Mouse (Mus musculus) intestine, embryonic 16.5 days (tissue): ENCODE results near the gene Tbc1d30. TPM values are rescaled to one million over a fixed set of nuclear protein-coding genes. Genes with fewer than 3 reads are reported as not detected.

ENCODE experiments used
- ATAC-seq: fragments of 200-750 bp; cut with Nextera tagmentation; 2 replicates; pipeline ENCODE4 v1.8.0; 2017; ENCODE audit warnings: moderate TSS enrichment, moderate library complexity
- H3K27ac ChIP-seq: fragments of 300-500 bp; sonication (generic); 2 replicates; pipeline ENCODE4 v1.5.1; 2014; ENCODE audit warnings: mild to moderate bottlenecking, low read length
- H3K27me3 ChIP-seq: fragments of 300-500 bp; sonication (generic); replicated peaks from 2 replicates; pipeline ENCODE4 v1.6.1; 2014; ENCODE audit warnings: low read length, control low read depth, mixed read lengths; ENCODE audit not compliant: control insufficient read depth, insufficient read depth
- H3K36me3 ChIP-seq: fragments of 300-500 bp; sonication (generic); 2 replicates; pipeline ENCODE4 v1.6.1; 2014; ENCODE audit warnings: low read length, control low read depth; ENCODE audit not compliant: control insufficient read depth, insufficient read depth
- H3K4me1 ChIP-seq: fragments of 300-500 bp; sonication (generic); 2 replicates; pipeline ENCODE4 v1.6.1; 2014; ENCODE audit warnings: low read length, control low read depth, mixed read lengths; ENCODE audit not compliant: control insufficient read depth, insufficient read depth
- H3K4me2 ChIP-seq: fragments of 300-500 bp; sonication (generic); 2 replicates; pipeline ENCODE4 v1.6.1; 2014; ENCODE audit warnings: low read depth, low read length, control low read depth
- H3K4me3 ChIP-seq: fragments of 300-500 bp; sonication (generic); 2 replicates; pipeline ENCODE4 v1.5.1; 2014; ENCODE audit warnings: mild to moderate bottlenecking, low read length
- H3K9ac ChIP-seq: fragments of 300-500 bp; sonication (generic); 2 replicates; pipeline ENCODE4 v1.6.1; 2014; ENCODE audit warnings: low read depth, low read length
- H3K9me3 ChIP-seq: fragments of 300-500 bp; sonication (generic); 2 replicates; pipeline ENCODE4 v1.6.1; 2016; ENCODE audit warnings: low read length, control low read depth; ENCODE audit not compliant: control insufficient read depth
- WGBS: fragments of 180-500 bp; shearing (Covaris S2); extraction: QIAGEN DNeasy Blood & Tissue Kit; methylation state at CpG from one replicate; pipeline ENCODE4 v1.1.7; 2014; 5-methylcytosine and 5-hydroxymethylcytosine counted together
- polyA plus RNA-seq: library from polyadenylated mRNA; unstranded; fragments of >200 nt; fragmentation: Nextera tagmentation; extraction: Ambion mirVana; gene quantifications from 2 replicates; pipeline ENCODE4 v1.2.1, GENCODE M21; 2015

Tbc1d30 gene
- polyA plus RNA-seq, 1 experiment from 2014 or later = 4.3 TPM

DNA sequence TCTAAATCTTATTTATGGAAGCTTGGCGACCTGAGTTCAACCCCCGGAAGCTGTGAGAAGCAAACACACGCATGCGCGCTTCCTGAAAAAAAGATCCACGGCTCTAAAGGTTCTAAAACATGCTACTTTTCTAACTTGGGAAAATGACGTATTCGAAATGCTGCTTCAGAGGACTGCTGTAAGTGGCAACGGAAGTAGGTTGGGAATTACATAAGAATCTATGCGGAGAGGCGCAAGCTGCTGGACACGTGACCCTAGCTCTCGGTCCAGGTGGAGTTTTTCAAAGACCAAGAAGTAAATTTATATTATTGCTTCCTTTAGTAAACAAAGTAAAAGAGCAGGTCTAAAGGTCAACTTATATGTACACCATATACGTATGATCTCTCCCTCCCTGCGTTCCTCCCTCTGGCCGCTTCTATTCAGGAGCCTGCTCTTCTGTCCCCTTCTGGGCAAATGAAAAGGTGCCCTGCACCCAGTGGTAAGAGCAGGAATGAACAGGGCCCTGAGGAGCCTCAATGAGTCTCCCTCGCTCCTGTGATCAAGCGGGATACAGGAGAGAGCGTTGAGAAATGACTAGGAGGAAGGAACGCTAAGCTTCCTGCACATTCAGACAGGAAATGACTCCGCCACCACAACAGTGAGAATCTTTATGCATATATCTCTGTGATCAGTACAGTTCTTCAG lies 87.4 kb downstream of the Tbc1d30 start:
- Histone ChIP-seq H3K4me3 (peak overlapping the region; percentile 25), H3K27ac (0 out of 2 replicates have a peak overlapping the region, but pooled peaks have one; percentile 35), H3K4me2 (peak overlapping the region; percentile 43), H3K9ac (no peak overlapping the region), H3K36me3 (no peaks in the 10 kb centered on the region), H3K27me3 (no peaks in the 10 kb centered on the region), H3K9me3 (no peaks in the 10 kb centered on the region), H3K4me1 (0 out of 2 replicates have a peak, but pooled peaks cover 4% of the 10 kb centered on the region)
- WGBS = 43% methylated on average over 21 of the region's 21 CpGs
- peak; percentile 82 for ATAC-seq

DNA sequence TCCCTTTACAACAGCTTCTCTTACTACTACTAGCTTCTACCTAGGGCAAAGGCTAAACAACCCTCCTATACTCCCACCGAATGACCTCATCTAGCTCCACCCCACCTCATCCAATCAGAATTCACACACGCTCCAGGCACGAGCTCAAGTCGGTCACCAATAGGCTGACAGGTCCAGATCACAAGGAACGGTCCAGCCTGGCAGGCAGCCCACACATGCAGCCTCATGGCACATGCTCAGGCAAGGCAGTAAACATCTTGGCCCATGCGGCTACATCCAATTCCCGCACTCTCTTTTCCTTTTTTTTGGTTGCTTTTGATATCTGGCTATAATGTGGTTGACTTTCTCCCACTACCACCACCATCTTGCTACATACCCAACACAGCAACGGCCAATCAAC lies 88.9 kb downstream of the Tbc1d30 start:
- WGBS = 94% methylated on average over 8 of the region's 8 CpGs
- Histone ChIP-seq H3K9me3 (no peaks in the 10 kb centered on the region), H3K4me2 (no peak overlapping the region), H3K4me3 (no peak overlapping the region), H3K4me1 (0 out of 2 replicates have a peak, but pooled peaks cover 4% of the 10 kb centered on the region), H3K27me3 (no peaks in the 10 kb centered on the region), H3K36me3 (no peaks in the 10 kb centered on the region), H3K27ac (no peak overlapping the region), H3K9ac (no peak overlapping the region)
- no peak for ATAC-seq

DNA sequence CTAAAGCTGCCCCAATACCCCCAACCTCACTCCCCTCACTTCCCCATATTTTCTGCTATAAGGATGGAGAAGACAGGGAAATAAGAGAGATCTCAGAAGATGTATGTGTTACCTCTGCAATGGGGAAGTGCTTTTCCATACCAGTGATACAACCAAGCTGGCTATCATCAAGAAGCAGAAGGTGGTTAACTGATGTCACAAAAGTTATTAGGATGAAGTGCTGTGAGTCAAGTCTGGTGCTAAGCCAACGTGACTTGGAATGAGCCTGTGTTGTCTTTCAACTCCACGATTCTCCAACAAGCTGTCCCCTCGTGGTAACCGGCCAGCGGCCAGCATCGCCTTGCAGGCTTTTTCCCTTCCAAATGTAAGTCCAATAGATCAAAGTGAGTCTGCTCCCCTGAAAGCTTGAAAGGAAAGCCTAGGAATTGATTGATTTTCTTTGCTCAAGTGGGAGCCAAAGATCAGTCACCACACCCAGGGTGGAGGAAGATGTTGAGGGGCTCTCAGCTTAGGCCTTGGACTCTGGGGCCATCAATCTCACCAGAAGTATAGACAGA lies 90.0 kb downstream of the Tbc1d30 start:
- Histone ChIP-seq H3K4me2 (no peak overlapping the region), H3K4me3 (no peak overlapping the region), H3K4me1 (0 out of 2 replicates have a peak, but pooled peaks cover 4% of the 10 kb centered on the region), H3K36me3 (no peaks in the 10 kb centered on the region), H3K27ac (no peak overlapping the region), H3K9ac (no peak overlapping the region), H3K27me3 (no peaks in the 10 kb centered on the region), H3K9me3 (no peaks in the 10 kb centered on the region)
- 78% methylated on average over 6 of the region's 6 CpGs for WGBS
- ATAC-seq = no peak

DNA sequence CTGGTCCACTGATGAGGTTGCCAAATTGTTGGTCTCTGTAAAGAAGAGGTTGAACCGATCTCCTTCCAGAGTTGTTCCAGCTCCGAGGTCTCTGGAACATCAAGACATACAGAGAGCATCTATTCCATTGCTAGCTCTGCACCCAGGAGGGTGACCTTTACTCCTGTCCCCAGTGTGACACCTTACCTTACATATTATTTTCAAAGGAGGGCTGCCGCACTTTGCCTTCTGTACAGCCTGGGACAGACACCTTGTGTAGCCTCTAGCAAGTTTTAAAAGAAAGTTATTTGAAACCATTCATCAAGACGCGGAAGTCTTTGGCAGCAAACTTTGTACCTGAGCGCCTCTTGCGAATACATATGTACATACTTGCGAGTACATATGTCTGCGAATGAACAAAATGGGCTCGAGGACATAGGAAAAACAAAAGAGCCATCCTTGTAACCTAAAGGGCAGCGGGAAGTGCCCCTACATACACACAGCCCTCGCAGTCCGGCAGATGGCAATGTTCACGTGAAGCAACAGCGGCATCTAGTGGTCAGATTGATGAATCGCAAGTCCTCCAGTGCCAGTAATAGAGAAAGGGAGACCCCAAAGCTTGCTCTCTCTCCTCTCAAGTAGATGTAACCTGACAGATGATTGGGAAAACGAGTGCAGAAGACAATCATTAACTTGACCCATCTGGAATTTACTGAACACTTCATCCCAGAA lies 94.8 kb downstream of the Tbc1d30 start:
- no peaks in the 10 kb centered on the region for H3K4me1 ChIP-seq
- no peaks in the 10 kb centered on the region for H3K9me3 ChIP-seq
- no peak overlapping the region for H3K27ac ChIP-seq
- WGBS = 26% methylated on average over 17 of the region's 17 CpGs
- H3K36me3 ChIP-seq = no peaks in the 10 kb centered on the region
- H3K27me3 ChIP-seq = no peaks in the 10 kb centered on the region
- H3K4me2 ChIP-seq = no peak overlapping the region
- peak; percentile 70; the same call in 1 of the 2 replicates for ATAC-seq
- no peak overlapping the region for H3K9ac ChIP-seq
- H3K4me3 ChIP-seq = no peak overlapping the region

DNA sequence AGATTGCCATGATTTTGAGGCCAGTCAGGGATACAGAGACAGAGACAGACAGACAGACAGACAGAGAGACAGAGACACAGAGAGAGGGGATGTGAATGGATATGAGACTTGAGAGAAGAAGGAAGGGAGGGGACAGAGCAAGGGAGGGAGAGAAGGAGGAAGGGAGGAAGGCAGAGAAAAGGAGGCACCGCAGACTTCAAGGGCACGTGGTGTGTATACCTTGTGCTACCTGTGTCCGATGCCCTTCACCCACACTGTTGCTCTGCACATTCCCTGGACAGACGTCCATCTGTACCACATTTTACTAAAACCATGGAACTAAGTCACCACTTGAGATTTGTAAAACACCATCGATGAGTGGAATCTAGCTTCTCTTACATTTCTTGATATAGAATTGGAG lies 95.6 kb downstream of the Tbc1d30 start:
- ATAC-seq = no peak
- no peaks in the 10 kb centered on the region for H3K27me3 ChIP-seq
- H3K4me3 ChIP-seq = no peak overlapping the region
- H3K9me3 ChIP-seq = no peaks in the 10 kb centered on the region
- no peak overlapping the region for H3K4me2 ChIP-seq
- no peak overlapping the region for H3K27ac ChIP-seq
- WGBS = 84% methylated on average over 5 of the region's 5 CpGs
- no peak overlapping the region for H3K9ac ChIP-seq
- H3K4me1 ChIP-seq = no peaks in the 10 kb centered on the region
- no peaks in the 10 kb centered on the region for H3K36me3 ChIP-seq

DNA sequence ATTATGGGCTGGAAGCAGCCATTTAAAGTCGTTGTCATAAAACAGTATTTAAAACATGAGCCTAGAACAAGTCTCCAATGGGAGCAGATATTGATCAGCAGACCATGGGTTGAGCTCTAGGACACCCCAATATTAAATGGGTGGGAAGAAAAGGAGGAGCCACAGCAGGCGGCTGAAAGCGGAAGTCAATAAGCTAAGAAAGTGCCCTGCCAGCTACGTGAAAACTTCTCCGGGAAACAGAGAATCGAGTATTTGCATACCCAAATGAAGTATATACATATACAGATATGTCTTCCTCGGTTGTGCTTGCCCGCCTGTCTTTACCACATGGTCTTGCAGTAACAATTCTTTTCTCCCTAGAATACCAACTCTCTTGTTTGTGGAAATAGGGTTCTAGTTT lies 96.7 kb downstream of the Tbc1d30 start:
- no peak for ATAC-seq

GRCm38 (mm10) chr10:121252781-121253180 lies 98.3 kb downstream of the Tbc1d30 start:
- no peaks in the 10 kb centered on the region for H3K27me3 ChIP-seq
- ATAC-seq = no peak
- no peaks in the 10 kb centered on the region for H3K4me1 ChIP-seq
- no peaks in the 10 kb centered on the region for H3K36me3 ChIP-seq
- 73% methylated on average over 7 of the region's 7 CpGs for WGBS
- H3K9ac ChIP-seq = no peak overlapping the region
- no peak overlapping the region for H3K4me2 ChIP-seq
- no peak overlapping the region for H3K4me3 ChIP-seq
- H3K27ac ChIP-seq = no peak overlapping the region
- no peaks in the 10 kb centered on the region for H3K9me3 ChIP-seq

More for the DNA sequence above, 96.7 kb downstream of the Tbc1d30 start:
- H3K4me1 ChIP-seq = no peaks in the 10 kb centered on the region
- no peaks in the 10 kb centered on the region for H3K9me3 ChIP-seq
- no peak overlapping the region for H3K4me2 ChIP-seq
- WGBS = 78% methylated on average over 8 of the region's 8 CpGs
- H3K27ac ChIP-seq = no peak overlapping the region
- H3K27me3 ChIP-seq = no peaks in the 10 kb centered on the region
- no peaks in the 10 kb centered on the region for H3K36me3 ChIP-seq
- H3K4me3 ChIP-seq = no peak overlapping the region
- no peak overlapping the region for H3K9ac ChIP-seq

- H3K4me2 ChIP-seq = no peak overlapping the region
Measured at GRCm38 (mm10) chr10:121251191-121251590, 99.9 kb downstream of the Tbc1d30 start.

GRCm38 (mm10) chr10:121249820-121250219 lies 101.3 kb downstream of the Tbc1d30 start:
- H3K27ac ChIP-seq = no peak overlapping the region
- 93% methylated on average over 4 of the region's 4 CpGs for WGBS

More at GRCm38 (mm10) chr10:121251191-121251590, 99.9 kb downstream of the Tbc1d30 start:
- H3K4me3 ChIP-seq = no peak overlapping the region
- H3K9me3 ChIP-seq = no peaks in the 10 kb centered on the region
- H3K4me1 ChIP-seq = no peaks in the 10 kb centered on the region
- no peaks in the 10 kb centered on the region for H3K27me3 ChIP-seq
- ATAC-seq = no peak
- no peak overlapping the region for H3K9ac ChIP-seq
- whole genome bisulfite sequencing = 67% methylated on average over 8 of the region's 8 CpGs
- no peak overlapping the region for H3K27ac ChIP-seq
- H3K36me3 ChIP-seq = no peaks in the 10 kb centered on the region

More at GRCm38 (mm10) chr10:121249820-121250219, 101.3 kb downstream of the Tbc1d30 start:
- ATAC-seq = no peak
- Histone ChIP-seq H3K4me2 (no peak overlapping the region), H3K9ac (no peak overlapping the region), H3K9me3 (no peaks in the 10 kb centered on the region), H3K27me3 (no peaks in the 10 kb centered on the region), H3K4me3 (no peak overlapping the region), H3K4me1 (no peaks in the 10 kb centered on the region), H3K36me3 (no peaks in the 10 kb centered on the region)
